Mouse (Mus musculus) layer of hippocampus, adult 6 months (tissue): ENCODE measurements around the gene Sh3bgr. TPM values are rescaled to one million over a fixed set of nuclear protein-coding genes. Genes with fewer than 3 reads are reported as not detected.

Experiments used
- long read RNA-seq, 2 experiments: library from polyadenylated mRNA; unstranded; transcript quantifications; one replicate each; pipeline ENCODE4 v2.0.0; 2019 to 2020
- polyA plus RNA-seq: library from polyadenylated mRNA; unstranded; fragments of <200 nt; fragmentation: Nextera tagmentation; gene quantifications from 2 replicates; pipeline ENCODE4 v1.2.3, GENCODE M21; 2021

The Sh3bgr gene
- polyA plus RNA-seq = 1.8 and 2.1 TPM in 2 replicates
- long read RNA-seq, experiment 1, partial matches to known transcripts = 1 of 2 reads
- long read RNA-seq, experiment 1, other reads (novel, unspliced or antisense) = 0 of 2 reads
- long read RNA-seq, experiment 2, transcript Sh3bgr-201 (8 exons, 1,341 nt) = major isoform, 5 of 7 reads
- long read RNA-seq, experiment 2, partial matches to known transcripts = 1 of 7 reads
- long read RNA-seq, experiment 2, other reads (novel, unspliced or antisense) = 1 of 7 reads

DNA sequence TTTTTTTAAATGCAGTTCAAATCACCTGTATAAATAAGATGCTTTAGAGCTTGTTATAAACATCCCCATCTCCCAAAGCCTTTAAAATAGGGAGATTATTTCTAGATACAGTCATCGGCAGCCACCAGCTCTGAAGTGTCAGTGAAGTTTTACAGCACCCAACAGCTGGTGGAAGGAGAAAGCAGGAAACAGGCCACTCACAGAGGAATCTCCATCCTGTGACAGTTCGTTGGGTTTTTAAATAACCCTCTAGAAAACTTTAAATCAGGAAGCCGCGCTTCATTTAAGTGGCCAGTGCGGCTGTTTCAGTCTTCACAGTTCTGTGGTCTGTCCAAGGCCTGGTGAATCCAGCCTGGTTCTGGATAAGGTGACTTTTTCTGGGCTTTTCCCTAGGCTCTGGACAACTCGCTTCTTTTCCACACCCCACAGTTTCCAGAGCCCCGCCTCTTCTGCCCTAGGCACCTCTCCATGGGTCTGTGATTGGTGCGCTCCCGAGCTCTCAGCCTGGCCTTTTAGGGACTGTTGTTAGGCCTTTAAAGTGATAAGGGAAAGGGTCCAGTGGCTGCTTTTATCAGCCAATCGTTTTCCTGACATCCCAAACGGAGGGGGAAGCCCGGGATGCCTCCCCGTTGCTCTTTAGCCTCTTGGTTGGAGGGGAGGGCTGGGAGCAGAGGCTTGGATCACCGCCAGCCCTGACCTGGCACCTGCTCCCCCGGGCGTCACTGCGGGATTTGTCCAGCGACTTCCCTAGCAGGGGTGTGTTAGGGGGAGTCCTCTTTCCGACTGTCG lies at the start of gene Sh3bgr:
TSS of gene Sh3bgr (plus strand) at position 538 of the 789 bp plus-strand sequence.

DNA sequence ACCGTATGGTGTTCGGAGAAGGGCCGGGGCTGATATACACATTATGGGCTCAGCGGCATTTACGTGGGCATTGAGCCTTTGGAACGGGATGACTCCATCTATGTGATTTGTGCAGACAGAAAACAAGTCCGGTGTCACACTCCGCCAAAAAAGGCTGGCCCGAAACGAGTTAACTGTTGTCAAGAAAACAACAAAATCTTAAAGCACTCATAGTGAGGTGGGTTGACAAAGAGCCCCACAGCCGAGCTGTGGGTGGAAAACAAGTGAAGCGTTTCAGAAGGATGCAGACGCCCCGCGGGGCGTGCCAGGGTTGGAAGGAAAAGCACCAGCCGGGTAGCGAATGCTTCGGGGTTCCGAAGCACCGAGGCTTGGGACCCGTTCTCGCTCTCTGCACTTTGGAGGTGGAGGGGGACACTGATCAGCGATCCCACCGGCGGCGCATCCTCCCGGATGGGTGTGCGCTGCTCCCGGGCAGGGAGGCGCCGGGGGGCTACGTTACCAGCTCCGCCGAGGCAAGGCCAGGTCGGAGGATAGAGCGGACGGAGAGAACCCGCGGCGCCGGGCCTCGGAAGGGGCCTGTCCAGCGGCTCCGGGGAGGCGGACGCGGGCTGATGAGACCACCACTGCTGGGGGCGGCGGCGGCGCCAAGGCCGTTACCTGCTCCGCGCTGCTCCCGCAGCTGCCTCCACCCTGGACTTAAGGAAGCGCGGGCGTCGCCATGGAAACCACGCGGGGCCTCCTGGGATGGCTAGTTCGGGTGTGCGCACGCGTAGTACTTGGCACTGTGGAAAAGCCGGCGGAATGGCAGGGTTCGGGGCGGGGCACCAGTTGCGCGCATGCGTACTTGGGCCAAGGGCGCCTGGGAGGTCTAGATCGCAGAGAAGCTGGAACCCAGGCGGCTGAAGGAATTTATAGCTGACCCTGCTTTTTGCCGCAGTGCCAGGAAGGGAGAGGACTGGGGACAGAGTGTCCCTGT lies 8.4 kb upstream of the Sh3bgr start, which contains the start of gene Lca5l:
TSS of gene Lca5l (minus strand) at position 741 of the 976 bp plus-strand sequence.

GRCm38 (mm10) chr16:96235366-96235970 lies 35.2 kb downstream of the Sh3bgr start, which contains the start of gene B3galt5:
Gene B3galt5, plus strand, starts transcription at chr16:96235801.

Other genes starting within 250 kb of the Sh3bgr start
- 40.0 and 43.2 TPM in 2 replicates for gene Psmg1, start 209.5 kb upstream of the Sh3bgr start, polyA plus RNA-seq
- 67.6 and 72.7 TPM in 2 replicates for gene Brwd1, start 117.9 kb upstream of the Sh3bgr start, polyA plus RNA-seq
- gene Hmgn1, start 72.7 kb upstream of the Sh3bgr start, polyA plus RNA-seq = 75.6 and 80.4 TPM in 2 replicates
- gene Wrb, start 55.0 kb upstream of the Sh3bgr start, polyA plus RNA-seq = 101 and 131 TPM in 2 replicates
- gene Lca5l, start 8.2 kb upstream of the Sh3bgr start, polyA plus RNA-seq = 0.73 and 0.80 TPM in 2 replicates
- gene B3galt5, start 35.4 kb downstream of the Sh3bgr start, polyA plus RNA-seq = 8.8 and 12.0 TPM in 2 replicates
- not detected in 2 replicates for gene Itgb2l, start 243.2 kb downstream of the Sh3bgr start, polyA plus RNA-seq